Mouse (Mus musculus) ES-Bruce4 (cell line): ENCODE measurements at regions not wholly inside any gene's neighbourhood (a gene's known extent, or its start where the extent isn't known, plus 50 kb on each side); places are given as distances from the start of the nearest gene placed in this dataset.

ENCODE experiments used
- H3K27ac ChIP-seq: 2 replicates; pipeline ENCODE4 v1.5.1; 2012; ENCODE audit warnings: low read length, inconsistent platforms; ENCODE audit not compliant: insufficient read depth
- H3K27me3 ChIP-seq: 2 replicates; pipeline ENCODE4 v1.6.1; 2012; ENCODE audit warnings: mild to moderate bottlenecking, low read length, inconsistent platforms; ENCODE audit not compliant: control insufficient read depth, poor library complexity, insufficient read depth, severe bottlenecking
- H3K36me3 ChIP-seq: 2 replicates; pipeline ENCODE4 v1.6.1; 2012; ENCODE audit warnings: inconsistent platforms, mild to moderate bottlenecking, low read length, moderate library complexity; ENCODE audit not compliant: control insufficient read depth, poor library complexity, insufficient read depth, severe bottlenecking
- H3K4me1 ChIP-seq: one replicate; pipeline ENCODE4 v1.8.1; 2011; ENCODE audit warnings: low read length; ENCODE audit not compliant: control insufficient read depth, insufficient read depth
- H3K4me3 ChIP-seq: 2 replicates; pipeline ENCODE4 v1.5.1; 2011; ENCODE audit warnings: low read depth, mild to moderate bottlenecking, low read length
- H3K9ac ChIP-seq: 2 replicates; pipeline ENCODE4 v1.6.1; 2012; ENCODE audit warnings: low read depth, mild to moderate bottlenecking, inconsistent platforms; ENCODE audit not compliant: poor library complexity, severe bottlenecking
- H3K9me3 ChIP-seq: replicated peaks from 2 replicates; pipeline ENCODE4 v1.6.1; 2012; ENCODE audit warnings: mild to moderate bottlenecking, low read length, inconsistent platforms; ENCODE audit not compliant: control insufficient read depth, poor library complexity, insufficient read depth, severe bottlenecking
- CTCF ChIP-seq: IDR thresholded peaks from one replicate; pipeline ENCODE4 v1.8.1; 2011; ENCODE audit warnings: low read depth, low read length
- EP300 ChIP-seq: IDR thresholded peaks from 2 replicates; pipeline ENCODE4 v1.6.1; 2011; ENCODE audit warnings: low read depth, low read length; ENCODE audit not compliant: insufficient read depth
- POLR2A ChIP-seq: IDR thresholded peaks from one replicate; pipeline ENCODE4 v1.8.1; 2011; ENCODE audit warnings: low read length; ENCODE audit not compliant: insufficient read depth

DNA sequence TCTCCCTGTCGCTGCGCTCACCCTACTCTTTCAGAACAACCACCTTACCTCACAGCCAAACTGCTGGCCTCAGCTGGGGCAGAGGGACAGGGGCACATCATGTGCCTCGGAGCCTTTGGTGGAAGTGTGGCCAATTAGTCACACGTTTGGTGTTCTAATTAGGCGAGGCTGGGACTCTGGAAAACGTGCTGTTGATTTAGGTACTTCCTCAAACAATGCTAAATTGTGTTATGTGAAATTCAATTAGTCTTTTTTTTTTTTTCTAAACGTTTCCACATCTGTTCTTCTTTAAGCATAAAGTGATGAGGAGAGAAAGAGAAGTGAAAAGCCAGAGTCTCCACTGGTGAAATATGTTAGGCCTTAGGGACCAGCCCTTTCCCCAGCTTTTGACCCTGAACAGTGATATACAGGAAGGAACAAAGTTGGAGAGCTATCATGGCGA lies 174.1 kb downstream of the Tbx18 start:
- no peaks in the 10 kb centered on the region for H3K36me3 ChIP-seq
- H3K9me3 ChIP-seq = no peaks in the 10 kb centered on the region
- H3K27me3 ChIP-seq = no peaks in the 10 kb centered on the region
- no peak overlapping the region for H3K9ac ChIP-seq
- H3K27ac ChIP-seq = no peak overlapping the region
- no peak overlapping the region for H3K4me3 ChIP-seq
- TF ChIP-seq POLR2A (no peak), EP300 (no peak), CTCF (no peak)
- H3K4me1 ChIP-seq = no peaks in the 10 kb centered on the region

DNA sequence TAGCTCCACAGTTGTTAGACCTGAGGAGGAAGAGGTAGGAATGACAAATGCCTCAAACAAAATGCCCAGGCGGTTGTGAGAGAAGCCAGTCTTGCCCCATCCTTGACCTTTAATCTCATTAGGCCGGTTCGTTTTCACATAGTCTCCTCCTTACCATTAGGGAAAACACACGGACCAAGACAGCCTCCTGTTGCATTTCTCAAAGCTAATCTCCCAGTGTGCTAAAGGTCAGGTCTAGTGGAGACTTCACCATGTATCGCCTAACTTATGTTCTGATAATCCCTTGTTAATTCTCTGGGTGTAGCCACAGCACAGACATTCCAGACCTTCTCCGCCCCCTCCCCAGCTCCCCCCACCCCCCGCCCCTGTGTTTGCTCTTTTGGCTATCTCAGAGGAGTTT lies 174.5 kb downstream of the Tbx18 start:
- Histone ChIP-seq H3K27me3 (no peaks in the 10 kb centered on the region), H3K36me3 (no peaks in the 10 kb centered on the region), H3K4me1 (no peaks in the 10 kb centered on the region), H3K27ac (no peak overlapping the region), H3K9me3 (no peaks in the 10 kb centered on the region), H3K9ac (no peak overlapping the region), H3K4me3 (no peak overlapping the region)
- TF ChIP-seq EP300 (no peak), POLR2A (no peak), CTCF (no peak)

DNA sequence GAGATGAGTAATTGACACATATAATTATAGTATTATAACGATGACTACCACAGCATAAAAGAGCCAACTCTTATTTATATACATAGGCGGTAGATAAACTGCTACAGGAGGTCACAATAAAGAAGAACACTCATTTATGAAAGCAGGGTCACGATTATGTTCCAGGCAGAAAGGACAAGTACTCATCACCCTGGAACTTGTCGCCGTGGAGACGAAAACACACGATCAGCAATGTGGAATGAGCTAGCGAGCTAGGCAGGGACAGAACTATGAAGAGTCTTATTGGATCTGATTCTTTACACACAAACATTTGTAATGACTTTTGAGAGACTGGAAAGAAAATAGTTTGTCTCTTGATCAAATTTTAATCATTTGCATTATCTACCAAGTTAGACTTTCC lies 197.9 kb downstream of the Tbx18 start:
- TF ChIP-seq POLR2A (no peak), CTCF (no peak), EP300 (no peak)
- no peak overlapping the region for H3K4me3 ChIP-seq

GRCm38 (mm10) chr9:87529908-87530307 lies 201.2 kb downstream of the Tbx18 start:
- no peak overlapping the region for H3K9ac ChIP-seq
- no peaks in the 10 kb centered on the region for H3K4me1 ChIP-seq
- H3K36me3 ChIP-seq = no peaks in the 10 kb centered on the region
- H3K4me3 ChIP-seq = no peak overlapping the region
- H3K27me3 ChIP-seq = no peaks in the 10 kb centered on the region
- TF ChIP-seq EP300 (no peak), CTCF (no peak), POLR2A (no peak)
- H3K27ac ChIP-seq = no peak overlapping the region
- no peaks in the 10 kb centered on the region for H3K9me3 ChIP-seq

More for the DNA sequence above, 197.9 kb downstream of the Tbx18 start:
- Histone ChIP-seq H3K27me3 (no peaks in the 10 kb centered on the region), H3K27ac (no peak overlapping the region), H3K4me1 (no peaks in the 10 kb centered on the region), H3K36me3 (no peaks in the 10 kb centered on the region), H3K9me3 (no peaks in the 10 kb centered on the region), H3K9ac (no peak overlapping the region)

GRCm38 (mm10) chr9:87524890-87525684 lies 206.0 kb downstream of the Tbx18 start:
- Histone ChIP-seq H3K9ac (no peak overlapping the region), H3K27me3 (no peaks in the 10 kb centered on the region), H3K27ac (no peak overlapping the region), H3K9me3 (no peaks in the 10 kb centered on the region), H3K4me1 (no peaks in the 10 kb centered on the region), H3K4me3 (no peak overlapping the region), H3K36me3 (no peaks in the 10 kb centered on the region)
- TF ChIP-seq POLR2A (no peak), EP300 (no peak), CTCF (no peak)

DNA sequence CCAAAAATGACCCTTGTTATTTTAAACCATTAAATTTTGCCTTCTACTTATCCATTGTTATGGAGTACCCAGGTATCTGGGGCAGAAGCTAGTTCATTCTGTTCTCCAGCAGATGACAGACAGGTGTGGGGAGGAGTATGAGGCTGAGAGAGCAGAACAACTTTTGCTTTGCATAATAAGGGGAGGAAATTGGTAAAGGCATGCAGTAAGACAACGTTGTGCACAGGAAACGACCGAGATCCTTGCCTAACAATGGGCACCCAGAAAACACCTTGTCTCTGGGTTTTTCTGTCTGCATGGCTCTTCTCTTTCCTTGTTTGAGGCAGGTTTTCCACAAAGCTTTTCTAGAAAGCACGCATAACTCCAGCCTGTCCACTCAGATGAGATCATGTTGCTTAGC lies 220.4 kb downstream of the Tbx18 start:
- no peaks in the 10 kb centered on the region for H3K9me3 ChIP-seq
- H3K4me1 ChIP-seq = no peaks in the 10 kb centered on the region
- H3K4me3 ChIP-seq = no peak overlapping the region
- H3K27me3 ChIP-seq = no peaks in the 10 kb centered on the region
- no peak overlapping the region for H3K27ac ChIP-seq
- no peak overlapping the region for H3K9ac ChIP-seq
- no peak for TF ChIP-seq CTCF
- no peak for TF ChIP-seq POLR2A
- no peak for TF ChIP-seq EP300
- H3K36me3 ChIP-seq = no peaks in the 10 kb centered on the region
